Comparison of ENCODE assay signal across 9 mouse cellular contexts in the genomic region with DNA sequence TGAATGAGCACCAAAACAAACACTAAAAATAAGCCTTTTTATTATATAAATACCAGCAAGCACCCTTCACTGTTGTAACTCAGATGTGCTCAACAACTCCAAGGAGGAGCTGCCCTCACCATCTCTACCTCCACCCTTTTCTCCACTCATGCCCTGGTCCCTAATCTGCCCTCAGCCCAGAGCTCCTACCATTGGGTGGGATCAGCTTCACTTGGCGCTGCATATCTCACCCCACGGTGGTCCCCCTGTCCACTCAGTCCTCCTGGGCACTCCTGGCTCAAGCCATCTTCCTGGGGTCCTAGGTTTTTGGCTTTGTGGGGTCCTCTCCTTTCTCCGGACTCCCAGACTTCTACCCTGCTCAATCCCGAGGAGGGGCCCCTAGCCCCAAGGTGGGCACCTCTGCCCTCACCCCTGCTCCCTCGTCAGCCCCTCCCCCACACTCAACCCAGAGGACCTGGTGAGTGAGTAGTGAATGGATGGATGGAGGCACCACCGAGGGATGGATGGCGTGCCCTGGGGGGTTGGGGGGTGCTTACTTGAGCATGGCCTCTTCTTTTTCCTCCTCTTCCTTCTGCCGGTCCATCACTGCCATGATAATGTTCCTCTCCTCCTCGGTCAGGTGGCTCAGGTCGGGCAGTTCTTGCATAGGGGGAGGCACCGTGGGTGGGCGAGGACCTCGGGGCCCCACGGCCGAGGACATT. TPM values are rescaled to one million over a fixed set of nuclear protein-coding genes. Genes with fewer than 3 reads are reported as not detected.
A peak's percentile ranks its signal among the peaks of the same experiment; 100 is the strongest.
DNase-seq lines count a peak whose midpoint lies in the region; ATAC-seq and TF ChIP-seq lines count a peak whose summit lies in the region.
"Had no signal": no experiment of that assay in that cellular context is flagged by ENCODE, and none has a peak within 500 bp of the region (broad histone marks: within the 10 kb centered on the region; RNA-seq: fewer than 3 reads in every experiment).

No protein-coding gene starts in this region.

- 0 out of 2 replicates have a peak, but pooled peaks cover 7% of the 10 kb centered on the region for H3K27me3 ChIP-seq in heart, embryonic 11.5 days (ENCODE audit: control insufficient read depth, insufficient read depth, low read length)
- peaks cover 6% of the 10 kb centered on the region for H3K27me3 ChIP-seq in ES-Bruce4 (ENCODE audit: control insufficient read depth, insufficient read depth, low read length, poor library complexity, severe bottlenecking)
- peaks cover 4% of the 10 kb centered on the region; the same call in 1 of the 2 replicates for H3K27me3 ChIP-seq in hindbrain, embryonic 12.5 days
- H3K27me3 ChIP-seq in liver, embryonic 12.5 days (replicated peaks), result peaks cover 29% of the 10 kb centered on the region
- H3K27me3 ChIP-seq in thymus, adult 2 months (ENCODE audit: control insufficient read depth, insufficient read depth, low read length), result peaks cover 3% of the 10 kb centered on the region; the same call in 1 of the 2 replicates

- no peak for TF ChIP-seq POLR2A in ES-Bruce4 (IDR thresholded peaks at IDR 0.05; ENCODE audit: insufficient read depth, low read length)
- no peak for TF ChIP-seq POLR2A in cortical plate, adult 2 months (IDR thresholded peaks at IDR 0.05; ENCODE audit: extremely low read depth, insufficient read depth, low read length)
- no peak for TF ChIP-seq POLR2A in thymus, adult 2 months (IDR thresholded peaks at IDR 0.05; ENCODE audit: control insufficient read depth, extremely low read depth, insufficient read depth, low read length, poor library complexity)

- peak overlapping the region; percentile 72 for H3K4me3 ChIP-seq in heart, embryonic 11.5 days (ENCODE audit: low read depth, low read length)
- H3K4me3 ChIP-seq in ES-Bruce4 (ENCODE audit: low read depth, low read length), result peak overlapping the region; percentile 19
- H3K4me3 ChIP-seq in cortical plate, adult 2 months (ENCODE audit: insufficient read depth, low read length), result peak overlapping the region; percentile 99
- H3K4me3 ChIP-seq in hindbrain, embryonic 12.5 days, result peak overlapping the region; percentile 73
- peak overlapping the region; percentile 53 for H3K4me3 ChIP-seq in liver, embryonic 12.5 days
- no peak overlapping the region for H3K4me3 ChIP-seq in thymus, adult 2 months (ENCODE audit: control insufficient read depth, insufficient read depth, low read length)
- H3K4me3 ChIP-seq: erythroblast, embryonic 14.5 days had no signal

- no peaks in the 10 kb centered on the region for H3K4me1 ChIP-seq in heart, embryonic 11.5 days (ENCODE audit: control insufficient read depth, insufficient read depth, low read length)
- H3K4me1 ChIP-seq in ES-Bruce4 (ENCODE audit: control insufficient read depth, insufficient read depth, low read length), result no peaks in the 10 kb centered on the region
- H3K4me1 ChIP-seq in cortical plate, adult 2 months (ENCODE audit: control insufficient read depth, insufficient read depth, low read length), result no peaks in the 10 kb centered on the region
- peaks cover 28% of the 10 kb centered on the region for H3K4me1 ChIP-seq in hindbrain, embryonic 12.5 days
- H3K4me1 ChIP-seq in liver, embryonic 12.5 days, result peaks cover 5% of the 10 kb centered on the region; the same call in 1 of the 2 replicates
- H3K4me1 ChIP-seq in thymus, adult 2 months (replicated peaks; ENCODE audit: control insufficient read depth, insufficient read depth, low read length), result no peaks in the 10 kb centered on the region

- peak overlapping the region; percentile 67 for H3K4me2 ChIP-seq in heart, embryonic 11.5 days
- peak overlapping the region; percentile 79 for H3K4me2 ChIP-seq in hindbrain, embryonic 12.5 days (replicated peaks)
- peak overlapping the region; percentile 68 for H3K4me2 ChIP-seq in liver, embryonic 12.5 days

- ATAC-seq in heart, embryonic 11.5 days (replicated peaks; ENCODE audit: insufficient number of reproducible peaks, low FRiP score, low TSS enrichment), result peak; percentile 65
- peak; percentile 66 for ATAC-seq in hindbrain, embryonic 12.5 days (ENCODE audit: low FRiP score)
- ATAC-seq in liver, embryonic 12.5 days, result 0 out of 2 replicates have a peak, but pooled peaks have one; percentile 24

- no peaks in the 10 kb centered on the region for H3K9me3 ChIP-seq in heart, embryonic 11.5 days (replicated peaks; ENCODE audit: control insufficient read depth, low read length)
- H3K9me3 ChIP-seq in ES-Bruce4 (replicated peaks; ENCODE audit: control insufficient read depth, insufficient read depth, low read length, poor library complexity, severe bottlenecking), result no peaks in the 10 kb centered on the region
- no peaks in the 10 kb centered on the region for H3K9me3 ChIP-seq in hindbrain, embryonic 12.5 days (replicated peaks)
- H3K9me3 ChIP-seq in liver, embryonic 12.5 days (replicated peaks), result no peaks in the 10 kb centered on the region

- no peak overlapping the region for H3K27ac ChIP-seq in heart, embryonic 11.5 days (ENCODE audit: low read depth, low read length)
- no peak overlapping the region for H3K27ac ChIP-seq in ES-Bruce4 (ENCODE audit: insufficient read depth, low read length)
- H3K27ac ChIP-seq in cortical plate, adult 2 months (ENCODE audit: insufficient read depth, low read length), result peak overlapping the region; percentile 89
- peak overlapping the region; percentile 86 for H3K27ac ChIP-seq in hindbrain, embryonic 12.5 days
- H3K27ac ChIP-seq in liver, embryonic 12.5 days, result no peak overlapping the region
- no peak overlapping the region for H3K27ac ChIP-seq in thymus, adult 2 months (ENCODE audit: control insufficient read depth, insufficient read depth, low read length)

- H3K9ac ChIP-seq in heart, embryonic 11.5 days (ENCODE audit: low read depth, low read length), result peak overlapping the region; percentile 78
- H3K9ac ChIP-seq in ES-Bruce4 (ENCODE audit: low read depth, poor library complexity, severe bottlenecking), result peak overlapping the region; percentile 46; the same call in 1 of the 2 replicates
- peak overlapping the region; percentile 91 for H3K9ac ChIP-seq in hindbrain, embryonic 12.5 days
- no peak overlapping the region for H3K9ac ChIP-seq in liver, embryonic 12.5 days

- 9% methylated on average over 15 of the region's 15 CpGs for WGBS in heart, embryonic 11.5 days (ENCODE audit: insufficient replicate concordance)
- 7% methylated on average over 15 of the region's 15 CpGs for WGBS in hindbrain, embryonic 12.5 days
- 12% methylated on average over 15 of the region's 15 CpGs for WGBS in liver, embryonic 12.5 days (ENCODE audit: insufficient replicate concordance)
- 17% methylated on average over 13 of the region's 15 CpGs for WGBS in thymus, adult 2 months

- TF ChIP-seq EP300 in ES-Bruce4 (IDR thresholded peaks at IDR 0.05; ENCODE audit: insufficient read depth, low read depth, low read length), result no peak

- DNase-seq in heart, adult 9 months (ENCODE audit: low spot score in 2 of 2), result no peak
- peak; percentile 43 for DNase-seq in right cerebral cortex, postnatal 4 days
- no peak for DNase-seq in thymus, adult 2 months

- no peak for TF ChIP-seq CTCF in ES-Bruce4 (IDR thresholded peaks at IDR 0.05; ENCODE audit: low read depth, low read length)
- TF ChIP-seq CTCF in cortical plate, adult 2 months (IDR thresholded peaks at IDR 0.05; ENCODE audit: extremely low read depth, insufficient read depth, low read length), result no peak
- TF ChIP-seq CTCF in thymus, adult 2 months (IDR thresholded peaks at IDR 0.05; ENCODE audit: borderline replicate concordance, control insufficient read depth, extremely low read depth, insufficient read depth, low read length, poor library complexity), result no peak

- no peaks in the 10 kb centered on the region for H3K36me3 ChIP-seq in heart, embryonic 11.5 days (ENCODE audit: control insufficient read depth, insufficient read depth, low read length)
- no peaks in the 10 kb centered on the region for H3K36me3 ChIP-seq in ES-Bruce4 (ENCODE audit: control insufficient read depth, insufficient read depth, low read length, poor library complexity, severe bottlenecking)
- no peaks in the 10 kb centered on the region for H3K36me3 ChIP-seq in hindbrain, embryonic 12.5 days
- H3K36me3 ChIP-seq in liver, embryonic 12.5 days, result no peaks in the 10 kb centered on the region
- no peaks in the 10 kb centered on the region for H3K36me3 ChIP-seq in thymus, adult 2 months (ENCODE audit: control insufficient read depth, insufficient read depth, low read length)

RNA-seq across cellular contexts. Expression of a gene that starts 0.6 kb away (rescaled TPM):
- 1.7 and 2.1 TPM in 2 replicates for polyA plus RNA-seq in heart, embryonic 11.5 days (2014; fragmentation: Nextera tagmentation; extraction: Ambion mirVana)
- 7.6 and 8.7 TPM in 2 replicates for polyA plus RNA-seq in ES-Bruce4 (2011; ENCODE audit: insufficient read depth, insufficient read length, low read depth, missing spikeins)
- polyA plus RNA-seq in cortical plate, adult 2 months (2012; rRNA removed), result 181 and 191 TPM in 2 replicates
- polyA plus RNA-seq in hindbrain, embryonic 12.5 days (2016; fragmentation: Nextera tagmentation; extraction: Ambion mirVana), result 8.8 and 8.9 TPM in 2 replicates
- polyA plus RNA-seq in liver, embryonic 12.5 days (2016; fragmentation: Nextera tagmentation; extraction: Ambion mirVana), result 0.23 and 0.24 TPM in 2 replicates
- polyA plus RNA-seq in thymus, adult 2 months (2012; rRNA removed), result not detected in 2 replicates
- polyA plus RNA-seq: erythroblast, embryonic 14.5 days had no signal

Comparison
In these comparisons a context has a peak if more than half of its experiments do, and no peak if none do; other contexts are left out.
1. H3K27ac ChIP-seq: peak in cortical plate, adult 2 months (single experiment) and hindbrain, embryonic 12.5 days (single experiment); none in heart, embryonic 11.5 days (single experiment), ES-Bruce4 (single experiment), liver, embryonic 12.5 days (single experiment) and thymus, adult 2 months (single experiment).
2. RNA of a gene that starts 0.6 kb away (polyA plus RNA-seq): 181 to 191 TPM in cortical plate, adult 2 months; 8.8 to 8.9 TPM in hindbrain, embryonic 12.5 days, 7.6 to 8.7 TPM in ES-Bruce4, 1.7 to 2.1 TPM in heart, embryonic 11.5 days, 0.23 to 0.24 TPM in liver, embryonic 12.5 days and not detected in thymus, adult 2 months; every median in the first group is over 10 times any median in the second.
3. Peak in every context shown above with its lines, with median percentiles within 50 percentile points of each other: ATAC-seq and H3K4me2 ChIP-seq.